Mouse (Mus musculus) G1E (cell line): ENCODE data around the gene Pawr. TPM values are rescaled to one million over a fixed set of nuclear protein-coding genes. Genes with fewer than 3 reads are reported as not detected.
A peak's percentile ranks its signal among the peaks of the same experiment; 100 is the strongest.

Experiments used
- ATAC-seq: 2 replicates; pipeline ENCODE4 v1.8.0; 2016; ENCODE audit warnings: mild to moderate bottlenecking; ENCODE audit not compliant: insufficient number of reproducible peaks, poor library complexity, low FRiP score, severe bottlenecking; ENCODE audit errors: extremely low read depth
- DNase-seq: peaks from one replicate; pipeline ENCODE4 v3.0.0; 2012; ENCODE audit warnings: low spot score
- H3K27me3 ChIP-seq: 2 replicates; pipeline ENCODE4 v1.6.1; 2012; ENCODE audit warnings: mild to moderate bottlenecking, low read length, inconsistent platforms; ENCODE audit not compliant: insufficient read depth
- H3K36me3 ChIP-seq: replicated peaks from 2 replicates; pipeline ENCODE3; 2012; ENCODE audit warnings: mild to moderate bottlenecking, inconsistent platforms
- H3K4me1 ChIP-seq: 2 replicates; pipeline ENCODE4 v1.6.1; 2012; ENCODE audit warnings: low read depth, low read length, inconsistent platforms, mixed read lengths; ENCODE audit not compliant: insufficient read depth
- H3K4me3 ChIP-seq: 2 replicates; pipeline ENCODE4 v1.5.1; 2012; ENCODE audit warnings: low read depth, mild to moderate bottlenecking, inconsistent platforms, low read length, moderate library complexity, mixed read lengths
- H3K9me3 ChIP-seq: replicated peaks from 2 replicates; pipeline ENCODE4 v1.6.1; 2012; ENCODE audit warnings: inconsistent platforms
- CTCF ChIP-seq: IDR thresholded peaks from 2 replicates; pipeline ENCODE4 v1.5.1; 2012; ENCODE audit warnings: low read depth, low read length, inconsistent platforms, mixed read lengths
- GATA1 ChIP-seq: IDR thresholded peaks from 2 replicates; pipeline ENCODE4 v1.6.1; 2012; ENCODE audit warnings: borderline replicate concordance, low read length, inconsistent platforms, mixed read lengths
- GATA2 ChIP-seq: IDR thresholded peaks from 2 replicates; pipeline ENCODE4 v1.6.1; 2012; ENCODE audit warnings: low read depth, low read length, inconsistent platforms, borderline replicate concordance
- POLR2AphosphoS5 ChIP-seq: IDR thresholded peaks from 2 replicates; pipeline ENCODE4 v1.6.1; 2012; ENCODE audit warnings: low read depth, low read length, inconsistent platforms; ENCODE audit not compliant: insufficient replicate concordance
- TAL1 ChIP-seq: conservative IDR thresholded peaks from 2 replicates; pipeline ENCODE4 v1.6.1; 2012; ENCODE audit warnings: low read depth, low read length, inconsistent platforms, mixed read lengths
- polyA plus RNA-seq: library from polyadenylated mRNA; stranded (reverse); fragments of >175 nt; gene quantifications from 2 replicates; pipeline ENCODE4 v1.2.3, GENCODE M21; 2012
- total RNA-seq, 2 experiments: library from RNA; stranded (forward) in 1 of 2; stranded (reverse) in 1 of 2; fragments of 200-1000 nt in 1 of 2; fragments of >200 nt in 1 of 2; fragmentation: Nextera tagmentation in 1 of 2; gene quantifications; 2 replicates each; pipeline ENCODE4 v1.2.3; 2014 to 2017

Gene Pawr
- total RNA-seq (2014; fragmentation: Nextera tagmentation) (81.5 and 92.3 TPM in 2 replicates), total RNA-seq (2017) (57.0 and 65.2 TPM in 2 replicates), polyA plus RNA-seq (46.6 and 49.9 TPM in 2 replicates)

DNA sequence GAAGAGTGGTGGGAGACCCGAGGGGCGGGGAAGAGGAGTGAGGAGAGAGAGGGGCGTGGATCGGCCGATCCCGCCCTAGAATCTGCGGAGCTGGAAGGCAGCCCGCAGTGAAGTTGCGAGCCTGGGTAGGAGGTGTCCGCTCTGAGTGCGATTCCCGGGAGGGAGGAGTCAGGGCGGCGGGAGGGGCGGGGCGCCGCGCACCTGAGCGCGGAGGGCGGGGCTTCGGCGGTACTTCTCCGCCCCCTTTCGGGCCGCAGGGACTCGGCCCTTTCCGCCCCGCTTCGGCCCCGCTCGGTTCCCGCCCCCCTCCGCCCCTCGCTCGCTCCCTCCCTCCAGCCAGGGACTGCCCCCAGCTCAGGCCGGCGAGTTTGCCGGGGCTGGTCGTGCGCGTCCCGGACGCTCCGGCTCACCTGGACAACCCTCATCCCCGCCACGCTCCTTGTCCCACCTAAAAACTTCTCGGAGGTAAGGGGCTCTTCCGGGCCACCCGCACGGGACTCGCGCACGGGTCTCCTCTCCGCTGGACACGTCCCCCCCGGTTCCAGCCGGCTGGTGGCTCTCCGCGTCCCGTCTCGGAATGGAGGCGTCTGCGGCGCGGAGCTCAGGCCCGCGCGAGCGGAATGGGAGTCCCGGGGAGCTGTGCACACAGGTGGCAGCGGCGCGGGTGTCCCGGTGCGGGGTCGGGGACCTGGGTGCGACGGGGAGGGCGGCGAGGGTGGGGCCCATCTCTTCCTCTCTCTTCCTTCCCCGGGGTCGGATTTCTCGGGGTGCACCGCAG is at the start of gene Pawr:
Gene Pawr, plus strand, starts transcription at position 338 of the 778 bp plus-strand sequence.
- peak; percentile 61 for ATAC-seq
- Histone ChIP-seq H3K4me1 (peaks cover 44% of the 10 kb centered on the region), H3K4me3 (peak within 1 kb of the TSS; percentile 92), H3K9me3 (no peaks in the 10 kb centered on the region), H3K27me3 (no peaks in the 10 kb centered on the region; the same call in 1 of the 2 replicates), H3K36me3 (peaks cover 19% of the 10 kb centered on the region)
- DNase-seq: peak; percentile 93
- TF ChIP-seq POLR2AphosphoS5 (no peak), GATA1 (no peak), CTCF (no peak), GATA2 (no peak), TAL1 (no peak)

DNA sequence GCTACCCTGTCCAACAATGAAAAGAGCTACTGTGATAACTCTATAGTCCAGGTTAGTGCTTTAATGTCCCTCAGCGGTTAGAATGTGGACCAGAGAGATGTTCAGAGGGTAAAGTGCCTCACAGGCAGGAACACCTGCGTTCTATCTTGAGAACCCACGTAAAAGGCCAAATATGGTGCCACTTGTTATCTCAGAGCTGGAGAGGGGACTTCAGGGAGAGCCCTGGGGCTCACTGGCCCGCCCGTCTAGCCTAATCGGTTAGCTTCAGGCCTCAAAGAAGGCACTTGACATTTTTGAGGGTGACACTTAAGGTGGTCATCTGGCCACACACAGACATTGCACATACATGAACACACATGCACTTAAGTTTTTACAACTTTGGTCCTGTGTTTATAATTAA is 49.6 kb upstream of the Pawr start:
- peaks cover 38% of the 10 kb centered on the region for H3K36me3 ChIP-seq
- TF ChIP-seq POLR2AphosphoS5: no peak
- TF ChIP-seq TAL1: no peak
- no peak for TF ChIP-seq GATA2
- TF ChIP-seq GATA1: no peak
- DNase-seq (no peak), ATAC-seq (no peak)
- no peak overlapping the region for H3K4me3 ChIP-seq
- H3K4me1 ChIP-seq: 0 out of 2 replicates have a peak, but pooled peaks cover 2% of the 10 kb centered on the region
- H3K27me3 ChIP-seq: no peaks in the 10 kb centered on the region
- H3K9me3 ChIP-seq: no peaks in the 10 kb centered on the region

GRCm38 (mm10) chr10:108283418-108283817 is 48.5 kb upstream of the Pawr start:
- H3K9me3 ChIP-seq: no peaks in the 10 kb centered on the region
- TF ChIP-seq GATA2 (no peak), POLR2AphosphoS5 (no peak), TAL1 (no peak), GATA1 (no peak), CTCF (no peak)
- DNase-seq: no peak
- H3K36me3 ChIP-seq: peaks cover 30% of the 10 kb centered on the region
- H3K4me1 ChIP-seq: 0 out of 2 replicates have a peak, but pooled peaks cover 2% of the 10 kb centered on the region
- no peaks in the 10 kb centered on the region for H3K27me3 ChIP-seq
- H3K4me3 ChIP-seq: no peak overlapping the region
- no peak for ATAC-seq

GRCm38 (mm10) chr10:108283837-108284236 is 48.1 kb upstream of the Pawr start:
- no peak overlapping the region for H3K4me3 ChIP-seq
- DNase-seq (no peak), ATAC-seq (no peak)
- H3K27me3 ChIP-seq: no peaks in the 10 kb centered on the region
- peaks cover 28% of the 10 kb centered on the region for H3K36me3 ChIP-seq
- no peak for TF ChIP-seq TAL1
- no peak for TF ChIP-seq POLR2AphosphoS5
- no peaks in the 10 kb centered on the region for H3K9me3 ChIP-seq
- H3K4me1 ChIP-seq: 0 out of 2 replicates have a peak, but pooled peaks cover 2% of the 10 kb centered on the region

GRCm38 (mm10) chr10:108284445-108284844 is 47.5 kb upstream of the Pawr start:
- TF ChIP-seq GATA1: no peak
- TF ChIP-seq TAL1: no peak
- no peak for TF ChIP-seq CTCF
- no peak for TF ChIP-seq POLR2AphosphoS5
- TF ChIP-seq GATA2: no peak
- no peak overlapping the region for H3K4me3 ChIP-seq
- no peak for ATAC-seq
- no peaks in the 10 kb centered on the region for H3K27me3 ChIP-seq
- no peak for DNase-seq
- H3K36me3 ChIP-seq: peaks cover 26% of the 10 kb centered on the region
- H3K4me1 ChIP-seq: 0 out of 2 replicates have a peak, but pooled peaks cover 2% of the 10 kb centered on the region
- H3K9me3 ChIP-seq: no peaks in the 10 kb centered on the region

DNA sequence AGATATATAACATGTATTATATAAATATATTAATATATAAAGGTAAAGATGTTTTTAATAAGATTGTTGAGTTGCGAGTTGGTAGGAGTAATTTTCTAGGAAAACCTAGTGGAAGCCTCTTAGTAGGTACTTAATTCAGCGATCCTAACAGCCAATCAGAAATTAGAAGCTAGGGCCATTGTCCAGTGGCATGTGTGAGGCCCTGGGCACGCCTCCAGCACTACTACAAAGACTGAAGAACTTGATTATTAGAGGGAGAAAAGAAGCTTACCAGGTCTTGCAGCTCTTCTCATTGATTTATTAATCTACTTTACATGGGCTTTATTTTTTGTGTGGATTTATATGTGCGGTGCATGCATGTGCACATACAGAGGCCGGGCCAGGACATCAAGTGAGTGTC is 46.9 kb upstream of the Pawr start:
- ATAC-seq: no peak
- DNase-seq: no peak
- Histone ChIP-seq H3K4me3 (no peak overlapping the region), H3K9me3 (no peaks in the 10 kb centered on the region), H3K36me3 (peaks cover 22% of the 10 kb centered on the region), H3K4me1 (0 out of 2 replicates have a peak, but pooled peaks cover 2% of the 10 kb centered on the region), H3K27me3 (no peaks in the 10 kb centered on the region)
- TF ChIP-seq TAL1 (no peak), GATA2 (no peak), POLR2AphosphoS5 (no peak), CTCF (no peak), GATA1 (no peak)
